Mouse (Mus musculus): ENCODE measurements around the gene Vps52.

Gene Vps52

DNA sequence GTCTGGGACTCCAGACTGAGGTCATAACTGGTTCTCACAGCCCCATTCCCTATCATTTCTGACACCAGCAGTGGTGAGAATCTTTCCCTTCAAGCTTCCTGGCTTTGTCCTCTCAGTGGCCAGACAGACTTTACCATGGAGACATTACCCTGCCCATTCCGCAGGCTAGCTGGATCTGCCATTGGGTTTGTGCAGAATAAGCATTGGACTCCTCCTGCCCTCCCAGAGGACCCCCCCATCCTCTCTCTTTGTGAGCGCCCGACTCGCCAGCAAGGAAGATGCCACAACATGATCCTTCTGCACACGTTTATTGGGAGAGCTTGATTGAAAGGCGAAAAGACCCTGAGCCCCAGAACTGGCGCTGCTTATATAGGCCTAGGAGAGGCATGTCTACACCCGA, 57.8 kb downstream of the Vps52 start:
- no peak for DNase-seq
